Comparison of ENCODE assay signal across 19 mouse cellular contexts in the genomic region with DNA sequence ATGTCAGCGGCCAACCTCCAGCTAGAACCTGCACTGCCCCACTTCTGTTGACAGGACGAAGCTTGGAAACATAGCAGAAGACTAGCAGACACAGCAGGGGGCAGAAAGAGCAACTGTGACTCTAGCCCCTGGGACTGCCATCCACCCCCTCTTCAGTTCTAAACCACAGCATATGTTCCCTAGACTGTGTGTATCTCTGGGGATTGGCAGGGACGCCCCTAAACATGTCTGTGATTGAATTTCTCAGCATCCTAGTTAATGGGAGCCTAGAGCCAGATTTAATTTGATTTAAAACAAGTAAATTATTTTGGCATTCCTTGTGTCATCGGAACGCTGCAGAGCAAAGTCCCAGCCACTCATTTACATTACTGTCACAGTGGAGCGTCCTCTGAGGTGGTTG.
"Had no signal": no experiment of that assay in that cellular context is flagged by ENCODE, and none has a peak within 500 bp of the region (broad histone marks: within the 10 kb centered on the region; RNA-seq: fewer than 3 reads in every experiment).

No protein-coding gene starts in this region.

- H3K4me2 ChIP-seq: lung, embryonic 15.5 days; midbrain, embryonic 11.5 days; midbrain, embryonic 13.5 days; midbrain, embryonic 15.5 days; neural tube, embryonic 12.5 days had no signal

- ATAC-seq: liver, postnatal 0 days; lung, postnatal 0 days; midbrain, embryonic 13.5 days; midbrain, embryonic 15.5 days had no signal

- H3K9ac ChIP-seq: liver, postnatal 0 days; lung, embryonic 15.5 days; midbrain, embryonic 13.5 days; midbrain, embryonic 15.5 days; neural tube, embryonic 12.5 days had no signal

- H3K4me1 ChIP-seq: lung, embryonic 15.5 days; neural tube, embryonic 12.5 days had no signal

- H3K9me3 ChIP-seq: lung, embryonic 15.5 days; megakaryocyte, embryonic 14.5 days; midbrain, embryonic 13.5 days; midbrain, embryonic 15.5 days; neural tube, embryonic 12.5 days had no signal

- H3K36me3 ChIP-seq: lung, embryonic 15.5 days; midbrain, embryonic 13.5 days; midbrain, embryonic 15.5 days; neural tube, embryonic 12.5 days had no signal

- H3K27me3 ChIP-seq: lung, embryonic 15.5 days; neural tube, embryonic 12.5 days had no signal

- DNase-seq: liver, postnatal 0 days; lung, adult 2 months; lung, postnatal 14 days; lung, postnatal 36 days; right cerebral cortex, adult 18-20 months; right cerebral cortex, postnatal 25 days; right cerebral cortex, postnatal 4 days; spleen, adult 18-20 months; thymus, adult 18-20 months; thymus, postnatal 14 days; thymus, postnatal 36 days had no signal

- H3K27ac ChIP-seq: lung, embryonic 15.5 days; macrophage; midbrain, embryonic 13.5 days; midbrain, embryonic 15.5 days; neural tube, embryonic 12.5 days had no signal

- H3K4me3 ChIP-seq: lung, embryonic 15.5 days; megakaryocyte, embryonic 14.5 days; midbrain, embryonic 13.5 days; midbrain, embryonic 15.5 days; neural tube, embryonic 12.5 days had no signal
